Mouse (Mus musculus) small intestine, adult 2 months (tissue): ENCODE results near the gene Trem2.

ENCODE experiments used
- CTCF ChIP-seq: fragments of 200-500 bp; IDR thresholded peaks from 2 replicates; pipeline ENCODE4 v1.5.1; 2012; ENCODE audit warnings: low read depth, mild to moderate bottlenecking, control low read depth, inconsistent platforms, low read length, moderate library complexity, mixed read lengths; ENCODE audit not compliant: insufficient replicate concordance, insufficient read length; ENCODE audit errors: extremely low read depth
- POLR2A ChIP-seq: fragments of 200-500 bp; IDR thresholded peaks from 2 replicates; pipeline ENCODE4 v1.6.1; 2012; ENCODE audit warnings: low read depth, mild to moderate bottlenecking, control low read depth, inconsistent platforms, low read length, moderate library complexity

DNA sequence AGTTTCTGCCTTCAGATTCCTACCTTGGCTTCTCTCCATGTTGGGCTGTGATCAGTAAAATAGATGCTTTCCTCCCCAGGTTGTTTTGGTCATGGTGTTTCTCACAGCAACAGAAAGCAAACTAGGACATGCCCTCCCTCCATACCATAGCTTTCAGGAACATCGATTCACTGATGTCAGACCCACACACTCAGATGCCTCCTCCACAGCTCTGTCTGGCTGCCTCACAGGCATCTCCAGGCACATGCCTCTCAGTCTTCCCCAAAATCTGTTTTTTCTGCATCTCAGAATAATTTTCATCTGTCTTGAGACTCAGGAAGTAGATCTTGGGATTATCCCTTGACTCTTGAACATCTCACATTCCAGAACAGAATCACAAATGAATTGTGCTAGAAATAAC is 29.9 kb downstream of the Trem2 start:
- TF ChIP-seq POLR2A (no peak), CTCF (no peak)
